Mouse (Mus musculus): ENCODE results near the gene Selenot. TPM values are rescaled to one million over a fixed set of nuclear protein-coding genes. Genes with fewer than 3 reads are reported as not detected.
"Not testable (repeated sequence)": the region's sequence is repeated elsewhere in the genome, so short reads cannot be mapped to it uniquely, and the experiment has no call there.

Gene Selenot
- polyA plus RNA-seq, 1 experiment, result 2.1 TPM

DNA sequence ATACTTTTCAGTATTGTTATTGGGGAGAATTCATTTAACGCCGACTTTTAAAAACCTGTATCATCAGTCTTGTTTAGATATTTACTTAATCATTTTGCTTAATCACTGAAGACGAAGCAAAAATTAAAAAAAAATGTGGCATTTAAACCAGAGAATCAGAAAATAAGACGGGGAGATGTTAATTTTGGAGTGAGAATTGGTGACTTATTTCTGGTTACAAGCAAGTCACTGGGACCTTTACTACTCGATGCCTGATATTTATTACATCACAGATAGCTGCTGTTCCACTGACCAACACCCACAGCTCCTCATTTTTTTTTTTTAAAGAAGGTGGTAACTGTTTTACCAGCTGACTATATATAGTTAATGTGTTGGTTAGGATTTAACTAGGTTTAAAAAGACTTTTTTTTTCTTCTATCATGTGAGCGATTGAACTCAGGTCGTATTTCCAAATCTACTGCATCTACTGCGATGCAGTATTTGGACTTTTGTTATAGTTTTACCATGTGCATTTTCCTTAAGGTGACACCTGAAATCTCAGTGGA lies 1.1 kb downstream of the Selenot start:
- no peaks in the 10 kb centered on the region for H3K9me3 ChIP-seq (ENCODE audit: control insufficient read depth, low read length)
- peaks cover 25% of the 10 kb centered on the region for H3K36me3 ChIP-seq (ENCODE audit: control insufficient read depth)
- peak overlapping the region; percentile 77 for H3K4me3 ChIP-seq (replicated peaks)
- H3K4me1 ChIP-seq (ENCODE audit: control insufficient read depth), result peaks cover 41% of the 10 kb centered on the region
- no peaks in the 10 kb centered on the region for H3K27me3 ChIP-seq (ENCODE audit: control insufficient read depth)
- no peak for TF ChIP-seq GATA1 (IDR thresholded peaks at IDR 0.05; ENCODE audit: low read length)
- TF ChIP-seq TAL1 (IDR thresholded peaks at IDR 0.05; ENCODE audit: low read length), result no peak

DNA sequence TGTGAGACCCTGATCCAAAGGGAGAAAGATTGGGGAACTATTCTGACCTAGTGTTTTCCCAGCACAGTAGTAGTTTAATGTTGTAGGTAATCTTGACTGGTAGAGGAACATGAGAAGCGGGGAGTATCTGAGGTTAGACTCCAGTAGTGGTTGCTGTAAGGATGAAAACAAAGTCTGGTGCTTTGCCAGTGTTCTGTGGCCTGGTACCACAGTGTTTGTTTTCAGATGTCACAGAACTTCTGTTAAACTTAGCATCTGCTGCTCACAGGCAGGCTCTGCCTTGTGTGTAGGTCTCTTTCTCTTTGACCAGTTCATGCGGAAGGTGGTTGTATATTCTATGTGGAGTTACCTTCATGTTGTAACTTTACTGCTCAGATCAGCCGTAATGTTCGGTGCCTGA lies 5.1 kb downstream of the Selenot start:
- H3K36me3 ChIP-seq (ENCODE audit: control insufficient read depth), result peaks cover 40% of the 10 kb centered on the region
- TF ChIP-seq GATA1 (IDR thresholded peaks at IDR 0.05; ENCODE audit: low read length), result no peak
- TF ChIP-seq TAL1 (IDR thresholded peaks at IDR 0.05; ENCODE audit: low read length), result no peak
- H3K9me3 ChIP-seq (ENCODE audit: control insufficient read depth, low read length), result no peaks in the 10 kb centered on the region
- no peak overlapping the region for H3K4me3 ChIP-seq (replicated peaks)
- H3K27me3 ChIP-seq (ENCODE audit: control insufficient read depth), result no peaks in the 10 kb centered on the region
- peaks cover 39% of the 10 kb centered on the region for H3K4me1 ChIP-seq (ENCODE audit: control insufficient read depth)

DNA sequence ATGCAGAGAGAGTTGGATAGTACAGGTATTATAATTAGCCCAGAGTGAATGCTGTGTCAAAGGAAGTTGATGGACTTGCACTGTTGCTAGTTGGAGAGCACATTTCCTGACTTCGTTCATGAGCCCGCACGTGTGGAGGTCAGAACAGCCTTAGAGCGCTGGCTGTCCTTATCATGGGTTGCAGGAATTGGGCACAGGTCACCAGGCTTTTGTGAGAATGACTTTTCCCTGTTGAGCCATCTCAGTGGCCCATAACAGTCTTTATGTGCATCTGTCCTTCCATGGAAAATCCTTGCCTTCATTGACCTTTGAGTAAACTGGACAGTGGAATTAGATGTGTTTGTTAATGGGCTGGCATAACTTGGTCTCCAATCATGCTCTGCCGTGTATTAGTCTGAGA lies 5.9 kb downstream of the Selenot start:
- Histone ChIP-seq H3K4me3 (replicated peaks) (no peak overlapping the region), H3K9me3 (ENCODE audit: control insufficient read depth, low read length) (no peaks in the 10 kb centered on the region), H3K36me3 (ENCODE audit: control insufficient read depth) (peaks cover 46% of the 10 kb centered on the region), H3K4me1 (ENCODE audit: control insufficient read depth) (peaks cover 39% of the 10 kb centered on the region), H3K27me3 (ENCODE audit: control insufficient read depth) (no peaks in the 10 kb centered on the region)
- TF ChIP-seq TAL1 (IDR thresholded peaks at IDR 0.05; ENCODE audit: low read length) (no peak), GATA1 (IDR thresholded peaks at IDR 0.05; ENCODE audit: low read length) (no peak)

DNA sequence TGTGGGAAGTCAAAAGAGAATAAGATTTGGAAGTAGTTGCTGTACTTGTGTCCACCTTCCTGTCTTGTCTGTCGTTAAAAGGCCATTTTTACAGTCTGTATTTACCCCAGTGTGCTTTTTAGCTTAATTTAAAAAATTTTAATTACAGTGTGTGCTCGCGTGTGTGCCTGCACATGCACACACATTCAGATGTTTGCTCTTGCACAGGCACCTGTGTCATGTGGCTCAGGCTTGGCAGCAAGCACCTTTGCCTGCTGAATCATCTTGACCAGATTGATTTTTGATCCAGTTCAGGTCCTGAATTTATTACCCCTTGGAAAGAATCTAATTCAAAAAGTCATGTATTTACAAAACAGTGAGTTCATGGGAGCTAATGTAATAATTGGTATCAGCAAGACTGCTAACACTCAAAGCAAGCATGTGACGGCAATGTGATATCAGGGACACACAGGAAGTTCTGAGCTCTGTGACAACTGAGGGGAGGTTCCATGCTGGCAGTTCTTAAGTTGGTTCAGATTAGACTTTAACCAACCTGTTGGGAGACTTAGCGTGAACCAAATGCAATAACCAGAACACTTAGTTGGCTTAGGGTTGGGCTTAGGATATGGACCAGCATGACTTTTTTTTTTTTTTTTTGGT lies 6.5 kb downstream of the Selenot start:
- H3K4me3 ChIP-seq (replicated peaks), result no peak overlapping the region
- peaks cover 37% of the 10 kb centered on the region for H3K4me1 ChIP-seq (ENCODE audit: control insufficient read depth)
- H3K27me3 ChIP-seq (ENCODE audit: control insufficient read depth), result no peaks in the 10 kb centered on the region
- TF ChIP-seq TAL1 (IDR thresholded peaks at IDR 0.05; ENCODE audit: low read length) (no peak), GATA1 (IDR thresholded peaks at IDR 0.05; ENCODE audit: low read length) (no peak)
- H3K9me3 ChIP-seq (ENCODE audit: control insufficient read depth, low read length), result no peaks in the 10 kb centered on the region
- peaks cover 52% of the 10 kb centered on the region for H3K36me3 ChIP-seq (ENCODE audit: control insufficient read depth)

DNA sequence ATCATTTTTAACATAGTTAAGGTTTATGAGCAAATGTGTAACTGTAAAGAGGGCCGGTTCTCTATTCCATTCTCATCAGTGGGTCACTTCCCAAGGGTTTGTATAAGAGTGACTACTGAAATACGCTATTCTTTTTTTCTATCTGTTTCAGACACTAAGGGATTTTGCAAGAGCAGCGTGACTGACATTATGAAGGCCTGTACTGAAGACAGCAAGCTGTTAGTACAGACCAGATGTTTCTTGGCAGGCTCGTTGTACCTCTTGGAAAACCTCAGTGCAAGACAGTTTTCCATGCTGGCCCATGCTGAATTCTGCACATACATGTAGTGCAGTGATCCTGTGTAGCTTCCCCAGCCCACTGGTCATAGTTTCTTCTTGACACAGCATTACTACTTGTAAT lies 14.1 kb downstream of the Selenot start:
- H3K4me1 ChIP-seq (ENCODE audit: control insufficient read depth); H3K9me3 ChIP-seq (ENCODE audit: control insufficient read depth, low read length); H3K4me3 ChIP-seq (replicated peaks); H3K27me3 ChIP-seq (ENCODE audit: control insufficient read depth): not testable (repeated sequence)
- peaks cover 81% of the 10 kb centered on the region for H3K36me3 ChIP-seq (ENCODE audit: control insufficient read depth)

DNA sequence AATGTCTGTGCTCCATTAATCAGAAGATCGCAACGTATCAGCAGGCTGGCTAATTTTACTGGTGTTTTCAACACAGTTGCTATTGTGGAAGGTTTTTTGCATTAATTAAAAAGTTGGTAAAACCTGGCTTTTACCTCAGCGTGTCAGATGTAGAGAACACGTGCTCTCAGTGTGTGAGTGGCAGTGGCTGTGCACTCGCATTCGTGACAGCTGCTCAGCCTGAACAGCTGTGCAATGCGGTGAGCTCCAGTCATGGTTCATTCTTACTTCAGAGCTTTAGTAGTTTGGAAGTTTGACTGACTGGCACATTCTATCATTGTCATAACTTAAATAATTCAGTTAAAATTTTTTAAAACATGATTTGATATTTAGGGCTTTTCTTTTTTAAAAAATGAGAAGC lies 16.2 kb downstream of the Selenot start:
- peaks cover 63% of the 10 kb centered on the region for H3K36me3 ChIP-seq (ENCODE audit: control insufficient read depth)
- H3K4me1 ChIP-seq (ENCODE audit: control insufficient read depth); H3K9me3 ChIP-seq (ENCODE audit: control insufficient read depth, low read length); H3K27me3 ChIP-seq (ENCODE audit: control insufficient read depth); H3K4me3 ChIP-seq (replicated peaks): not testable (repeated sequence)

DNA sequence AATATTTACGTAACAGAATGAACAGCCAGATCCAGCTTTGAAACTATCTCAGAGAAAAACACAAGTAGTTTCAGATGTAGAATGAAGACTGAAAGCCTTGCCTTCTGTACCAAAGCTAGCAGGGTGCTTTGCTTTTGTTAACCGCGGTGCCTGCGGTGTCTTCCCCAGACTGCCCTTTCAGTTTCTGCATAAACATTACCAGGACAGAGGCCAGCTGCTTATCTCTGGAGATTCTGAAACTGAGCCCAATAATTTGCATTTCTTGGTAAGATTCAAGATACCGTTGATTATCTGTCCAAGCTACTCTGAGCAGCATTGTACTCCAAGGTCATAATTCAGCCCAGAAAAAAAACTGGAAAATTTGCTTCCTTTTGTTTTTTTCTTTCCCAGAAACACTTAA lies 17.2 kb downstream of the Selenot start:
- peaks cover 56% of the 10 kb centered on the region for H3K36me3 ChIP-seq (ENCODE audit: control insufficient read depth)
- H3K9me3 ChIP-seq (ENCODE audit: control insufficient read depth, low read length), result 0 out of 2 replicates have a peak, but pooled peaks cover under 1% of the 10 kb centered on the region
- H3K4me1 ChIP-seq (ENCODE audit: control insufficient read depth), result no peaks in the 10 kb centered on the region
- no peaks in the 10 kb centered on the region for H3K27me3 ChIP-seq (ENCODE audit: control insufficient read depth)
- TF ChIP-seq GATA1 (IDR thresholded peaks at IDR 0.05; ENCODE audit: low read length) (no peak), TAL1 (IDR thresholded peaks at IDR 0.05; ENCODE audit: low read length) (no peak)
- H3K4me3 ChIP-seq (replicated peaks), result no peak overlapping the region

DNA sequence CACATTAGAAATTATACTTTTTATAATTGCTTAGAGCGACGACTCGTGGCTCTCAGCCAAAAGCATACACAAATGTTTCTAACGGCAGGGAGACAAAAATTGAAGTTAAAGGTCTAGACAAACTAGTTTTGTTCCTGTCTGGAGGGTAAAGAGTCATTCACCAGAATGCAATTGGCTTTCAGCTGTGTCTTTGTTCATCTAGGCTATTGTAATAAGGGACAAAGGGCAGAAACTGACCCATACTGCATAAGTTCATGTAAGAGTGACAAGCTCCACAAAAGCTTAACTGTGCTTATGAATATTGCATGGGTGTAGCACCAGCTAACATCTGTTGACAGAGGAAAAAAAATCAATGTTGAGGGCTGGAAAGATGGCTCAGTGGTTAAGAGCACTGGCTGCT lies 32.1 kb downstream of the Selenot start:
- Histone ChIP-seq H3K27me3 (ENCODE audit: control insufficient read depth) (no peaks in the 10 kb centered on the region), H3K4me1 (ENCODE audit: control insufficient read depth) (no peaks in the 10 kb centered on the region), H3K9me3 (ENCODE audit: control insufficient read depth, low read length) (peaks cover 4% of the 10 kb centered on the region), H3K36me3 (ENCODE audit: control insufficient read depth) (no peaks in the 10 kb centered on the region), H3K4me3 (replicated peaks) (no peak overlapping the region)
- no peak for TF ChIP-seq TAL1 (IDR thresholded peaks at IDR 0.05; ENCODE audit: low read length)
- no peak for TF ChIP-seq GATA1 (IDR thresholded peaks at IDR 0.05; ENCODE audit: low read length)

DNA sequence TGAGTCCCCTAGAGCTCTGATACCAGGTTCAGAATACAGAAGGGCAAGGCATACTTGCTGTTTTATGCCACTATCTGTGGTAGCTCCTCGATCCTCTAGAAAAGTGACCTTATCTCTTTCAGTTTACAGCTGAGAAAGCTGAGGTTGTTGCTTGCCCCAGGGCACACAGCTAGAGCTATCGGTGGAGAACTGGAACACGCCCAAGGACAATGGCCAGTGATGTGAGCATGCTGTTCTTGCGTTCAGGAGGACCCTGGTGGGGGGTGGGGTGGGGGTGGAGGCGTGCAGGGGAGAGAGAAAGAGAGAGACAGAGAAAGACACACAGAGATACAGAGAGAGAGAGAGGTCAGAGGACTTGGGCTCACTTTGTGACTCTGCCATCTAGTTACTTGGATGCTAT lies 33.5 kb downstream of the Selenot start:
- H3K4me1 ChIP-seq (ENCODE audit: control insufficient read depth), result no peaks in the 10 kb centered on the region
- no peaks in the 10 kb centered on the region for H3K27me3 ChIP-seq (ENCODE audit: control insufficient read depth)
- no peaks in the 10 kb centered on the region for H3K36me3 ChIP-seq (ENCODE audit: control insufficient read depth)
- H3K4me3 ChIP-seq (replicated peaks), result no peak overlapping the region
- H3K9me3 ChIP-seq (ENCODE audit: control insufficient read depth, low read length), result peaks cover 4% of the 10 kb centered on the region
- no peak for TF ChIP-seq GATA1 (IDR thresholded peaks at IDR 0.05; ENCODE audit: low read length)
- TF ChIP-seq TAL1 (IDR thresholded peaks at IDR 0.05; ENCODE audit: low read length), result no peak

DNA sequence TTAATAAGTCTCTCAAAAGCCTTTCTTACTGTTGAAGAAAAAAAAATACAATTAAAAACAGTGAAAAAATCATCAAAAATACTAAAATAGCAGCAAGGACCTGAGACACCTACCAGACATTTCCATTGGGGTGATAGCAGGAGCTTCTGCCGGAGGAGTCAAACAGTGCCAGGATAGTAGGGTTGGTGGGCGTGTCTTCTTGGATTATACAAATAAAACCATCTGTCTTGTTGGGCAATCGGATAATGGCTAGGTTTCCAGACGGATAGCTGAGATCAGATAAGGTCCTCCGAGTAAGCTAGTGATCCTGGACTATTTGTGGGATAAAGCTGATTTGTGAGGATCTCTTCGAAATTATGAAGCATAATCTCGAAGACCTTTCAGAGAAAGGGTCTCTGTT lies 44.6 kb downstream of the Selenot start:
- Histone ChIP-seq H3K36me3 (ENCODE audit: control insufficient read depth) (no peaks in the 10 kb centered on the region), H3K27me3 (ENCODE audit: control insufficient read depth) (no peaks in the 10 kb centered on the region), H3K4me3 (replicated peaks) (no peak overlapping the region), H3K9me3 (ENCODE audit: control insufficient read depth, low read length) (no peaks in the 10 kb centered on the region), H3K4me1 (ENCODE audit: control insufficient read depth) (peaks cover 4% of the 10 kb centered on the region; the same call in 1 of the 2 replicates)
- TF ChIP-seq GATA1 (IDR thresholded peaks at IDR 0.05; ENCODE audit: low read length), result no peak
- no peak for TF ChIP-seq TAL1 (IDR thresholded peaks at IDR 0.05; ENCODE audit: low read length)
